Mouse (Mus musculus): ENCODE results near the gene Speer4a. TPM values are rescaled to one million over a fixed set of nuclear protein-coding genes. Genes with fewer than 3 reads are reported as not detected.

Gene Speer4a
- polyA plus RNA-seq, 1 experiment from 2014 or later: not detected

Other genes with a start within 250 kb of the Speer4a start
- not detected in 2 replicates for gene Gm21663, start 97.2 kb downstream of the Speer4a start, polyA plus RNA-seq (2015; fragmentation: Nextera tagmentation; extraction: Ambion mirVana)
- not detected in 2 replicates for gene Gm21671, start 85.1 kb downstream of the Speer4a start, polyA plus RNA-seq (2015; fragmentation: Nextera tagmentation; extraction: Ambion mirVana)
- not detected in 2 replicates for gene Gm21680, start 66.9 kb downstream of the Speer4a start, polyA plus RNA-seq (2015; fragmentation: Nextera tagmentation; extraction: Ambion mirVana)
- gene Gm21698, start 50.9 kb downstream of the Speer4a start, polyA plus RNA-seq (2015; fragmentation: Nextera tagmentation; extraction: Ambion mirVana): not detected in 2 replicates
- not detected in 2 replicates for gene Gm1979, start 34.8 kb downstream of the Speer4a start, polyA plus RNA-seq (2015; fragmentation: Nextera tagmentation; extraction: Ambion mirVana)
- not detected in 2 replicates for gene Gm5862, start 16.6 kb downstream of the Speer4a start, polyA plus RNA-seq (2015; fragmentation: Nextera tagmentation; extraction: Ambion mirVana)
- not detected in 2 replicates for gene Gm7347, start 19.0 kb upstream of the Speer4a start, polyA plus RNA-seq (2015; fragmentation: Nextera tagmentation; extraction: Ambion mirVana)
- not detected in 2 replicates for gene Gm10471, start 49.7 kb upstream of the Speer4a start, polyA plus RNA-seq (2015; fragmentation: Nextera tagmentation; extraction: Ambion mirVana)
- gene 5031410I06Rik, start 65.8 kb upstream of the Speer4a start, polyA plus RNA-seq (2015; fragmentation: Nextera tagmentation; extraction: Ambion mirVana): not detected in 2 replicates
- not detected in 2 replicates for gene Gm10220, start 81.9 kb upstream of the Speer4a start, polyA plus RNA-seq (2015; fragmentation: Nextera tagmentation; extraction: Ambion mirVana)
- gene Gm7361, start 218.1 kb upstream of the Speer4a start, polyA plus RNA-seq (2015; fragmentation: Nextera tagmentation; extraction: Ambion mirVana): not detected in 2 replicates